Mouse (Mus musculus): ENCODE data around the gene Pde2a.

GRCm38 (mm10) chr7:101456789-101457188 is 35.3 kb downstream of the Pde2a start:
- no peak for TF ChIP-seq CTCF (IDR thresholded peaks at IDR 0.05; ENCODE audit: low read depth, low read length)
- TF ChIP-seq EP300 (IDR thresholded peaks at IDR 0.05; ENCODE audit: insufficient read depth, low read depth, low read length): no peak

Data from ES-Bruce4 (cell line).